Mouse (Mus musculus): ENCODE results near the gene Sfxn1.

The Sfxn1 gene

DNA sequence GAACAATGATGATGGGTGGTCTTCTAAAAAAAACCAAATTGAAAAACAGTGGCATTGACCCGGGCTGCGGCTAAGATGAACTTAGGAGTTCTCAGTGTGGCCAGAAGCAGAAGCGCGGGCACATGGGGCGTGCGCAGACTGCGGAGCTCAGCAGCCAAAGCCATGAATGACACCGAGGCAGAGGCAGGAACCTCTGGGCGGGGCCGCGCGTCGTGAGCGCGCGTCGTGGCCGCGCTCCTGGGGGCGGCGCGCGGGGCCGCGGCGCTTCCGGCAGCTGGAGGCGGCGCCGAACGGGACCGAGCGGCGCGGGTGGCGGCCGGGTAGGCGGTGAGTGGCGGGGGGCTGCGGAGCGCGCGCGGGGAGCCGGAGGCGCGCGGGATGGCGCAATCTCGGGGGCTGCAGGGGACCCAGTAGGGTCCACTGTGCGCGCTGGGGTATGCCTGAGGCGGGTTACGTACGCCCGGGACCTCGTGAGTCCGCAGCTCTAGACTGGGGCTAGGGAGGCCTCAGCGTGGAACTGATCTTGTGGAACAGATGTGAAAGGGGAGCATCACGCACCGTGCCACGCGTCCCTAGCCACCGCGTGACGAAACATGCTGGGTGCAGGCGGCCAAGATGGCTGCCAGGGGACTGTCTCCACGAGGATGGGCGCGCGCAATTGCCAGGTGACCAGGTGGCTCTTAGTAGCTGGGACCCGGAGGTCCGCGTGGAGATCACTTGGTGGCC is at the start of gene Sfxn1:
TSS of gene Sfxn1 (plus strand) at position 264 of the 726 bp plus-strand sequence.
- peak; percentile 64 for DNase-seq (ENCODE audit: low spot score)

DNA sequence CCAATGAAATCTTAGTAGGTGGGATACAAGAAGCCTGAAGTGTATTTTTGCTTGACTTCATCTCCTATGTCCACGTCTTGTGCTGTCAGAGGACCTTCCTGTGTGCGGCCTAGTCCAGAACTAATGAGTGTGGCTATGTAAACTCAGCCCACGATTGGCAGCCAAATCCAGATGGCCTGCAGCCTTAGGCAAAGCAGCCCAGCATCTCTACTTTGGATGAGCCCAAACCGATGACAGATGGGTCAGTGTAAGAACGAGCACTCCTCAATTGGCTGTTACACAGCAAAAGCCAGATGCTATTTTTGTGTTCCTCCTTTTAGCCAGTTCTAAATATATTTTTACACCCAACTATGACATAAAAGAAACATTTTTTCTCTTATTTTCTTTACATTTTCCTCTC is 48.4 kb upstream of the Sfxn1 start:
- no peak for DNase-seq (ENCODE audit: low spot score)

DNA sequence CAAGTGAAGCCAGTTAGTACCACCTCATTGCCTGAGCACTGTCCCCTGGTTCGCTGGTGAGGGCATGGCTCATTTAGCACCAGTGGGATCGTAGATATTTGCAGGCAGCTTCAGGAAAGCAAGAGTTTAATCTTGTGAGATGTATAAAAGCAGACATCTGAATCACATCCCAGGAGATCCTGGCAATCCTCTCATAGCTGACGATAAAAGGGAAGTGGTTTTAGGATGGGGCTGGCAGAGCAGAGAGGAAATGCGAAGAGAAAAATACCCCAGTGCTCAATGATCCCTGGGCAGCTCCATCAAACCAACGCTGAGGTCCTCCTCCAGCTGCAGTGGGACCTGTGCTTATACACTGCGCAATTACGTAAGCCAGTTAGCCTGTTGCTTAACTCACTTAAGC is 44.6 kb upstream of the Sfxn1 start:
- DNase-seq (ENCODE audit: low spot score): no peak

DNA sequence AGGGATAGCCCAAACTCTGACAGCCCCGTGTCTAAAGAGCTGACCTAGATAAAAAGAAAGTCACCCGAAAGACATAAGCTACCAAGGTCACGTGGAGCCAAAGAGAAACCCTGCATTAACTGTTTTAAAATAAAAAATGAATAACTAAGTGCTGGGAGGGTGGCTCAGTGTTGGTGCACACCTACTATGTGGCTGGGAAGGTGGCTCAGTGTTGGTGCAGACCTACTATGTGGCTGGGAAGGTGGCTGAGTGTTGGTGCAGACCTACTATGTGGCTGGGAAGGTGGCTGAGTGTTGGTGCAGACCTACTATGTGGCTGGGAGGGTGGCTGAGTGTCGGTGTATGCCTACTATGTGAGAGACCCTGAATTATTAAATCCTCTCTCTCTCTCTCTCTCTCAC is 38.0 kb upstream of the Sfxn1 start:
- no peak for DNase-seq (ENCODE audit: low spot score)

DNA sequence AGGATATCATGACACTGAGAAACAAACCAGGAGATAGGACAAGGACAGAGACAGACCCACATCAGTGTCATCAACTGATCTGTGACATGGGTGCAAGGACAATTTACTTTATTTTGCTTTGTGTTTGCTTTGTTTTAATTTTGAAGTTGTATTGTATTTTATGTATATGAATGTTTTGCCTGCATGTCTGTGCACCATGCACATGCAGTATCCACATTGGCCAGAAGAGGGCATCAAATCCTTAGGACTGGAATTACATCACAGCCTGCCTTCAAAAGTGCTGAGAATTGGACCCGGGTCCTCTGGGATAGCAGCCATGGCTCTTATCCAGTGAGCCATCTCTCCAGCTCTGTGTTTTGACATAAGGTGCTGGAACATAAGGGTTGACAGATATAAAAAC is 36.1 kb upstream of the Sfxn1 start:
- DNase-seq (ENCODE audit: low spot score): no peak

GRCm38 (mm10) chr13:54037936-54038335 is 33.7 kb upstream of the Sfxn1 start:
- no peak for DNase-seq (ENCODE audit: low spot score)

GRCm38 (mm10) chr13:54040256-54040655 is 31.4 kb upstream of the Sfxn1 start:
- DNase-seq (ENCODE audit: low spot score): no peak

- DNase-seq (ENCODE audit: low spot score): no peak
Measured at GRCm38 (mm10) chr13:54048679-54049352, 22.9 kb upstream of the Sfxn1 start.

GRCm38 (mm10) chr13:54051641-54052040 is 20.0 kb upstream of the Sfxn1 start:
- no peak for DNase-seq (ENCODE audit: low spot score)

- no peak for DNase-seq (ENCODE audit: low spot score)
Measured at GRCm38 (mm10) chr13:54054962-54055361, 16.7 kb upstream of the Sfxn1 start.

- peak; percentile 54 for DNase-seq (ENCODE audit: low spot score)
Measured at GRCm38 (mm10) chr13:54055448-54055861, 16.2 kb upstream of the Sfxn1 start, which contains the start of gene Drd1. Gene Drd1, minus strand, starts transcription at chr13:54055705.

GRCm38 (mm10) chr13:54062068-54062467 is 9.6 kb upstream of the Sfxn1 start:
- DNase-seq (ENCODE audit: low spot score): no peak

GRCm38 (mm10) chr13:54063292-54063691 is 8.4 kb upstream of the Sfxn1 start:
- DNase-seq (ENCODE audit: low spot score): no peak

- DNase-seq (ENCODE audit: low spot score): no peak
Measured at GRCm38 (mm10) chr13:54066081-54066746, 5.5 kb upstream of the Sfxn1 start.

DNA sequence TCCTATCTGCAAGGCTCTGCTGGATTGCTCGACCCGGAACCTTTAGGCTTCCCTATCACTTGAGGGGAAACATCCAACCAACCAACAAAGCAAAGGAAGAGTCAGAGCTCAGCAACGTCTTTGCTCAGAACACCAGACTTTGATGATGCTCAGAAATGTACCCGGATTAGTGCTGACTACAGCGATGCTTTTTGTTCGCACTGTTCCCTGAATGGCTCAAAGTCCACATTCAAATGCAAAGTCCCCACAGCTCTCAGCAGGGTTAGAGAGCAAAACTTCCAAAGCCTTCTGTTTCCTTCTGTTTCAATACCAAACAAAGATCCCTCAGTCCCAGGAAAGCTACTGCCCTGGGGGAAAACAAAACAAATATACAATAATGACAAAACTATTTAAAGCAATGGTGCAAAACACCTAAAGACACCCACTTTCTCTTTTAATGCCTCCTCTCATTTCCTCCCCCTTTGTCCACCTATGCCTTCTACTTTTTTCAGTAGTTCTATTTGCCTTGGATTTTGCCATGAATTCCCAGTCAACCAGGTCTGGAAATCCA is 4.0 kb upstream of the Sfxn1 start:
- no peak for DNase-seq (ENCODE audit: low spot score)

- no peak for DNase-seq (ENCODE audit: low spot score)
Measured at GRCm38 (mm10) chr13:54071011-54071410, 658 bp upstream of the Sfxn1 start.

GRCm38 (mm10) chr13:54072526-54073057 is 923 bp downstream of the Sfxn1 start:
- DNase-seq (ENCODE audit: low spot score): no peak

- peak; percentile 20 for DNase-seq (ENCODE audit: low spot score)
Measured at GRCm38 (mm10) chr13:54073066-54073465, 1.4 kb downstream of the Sfxn1 start.

DNA sequence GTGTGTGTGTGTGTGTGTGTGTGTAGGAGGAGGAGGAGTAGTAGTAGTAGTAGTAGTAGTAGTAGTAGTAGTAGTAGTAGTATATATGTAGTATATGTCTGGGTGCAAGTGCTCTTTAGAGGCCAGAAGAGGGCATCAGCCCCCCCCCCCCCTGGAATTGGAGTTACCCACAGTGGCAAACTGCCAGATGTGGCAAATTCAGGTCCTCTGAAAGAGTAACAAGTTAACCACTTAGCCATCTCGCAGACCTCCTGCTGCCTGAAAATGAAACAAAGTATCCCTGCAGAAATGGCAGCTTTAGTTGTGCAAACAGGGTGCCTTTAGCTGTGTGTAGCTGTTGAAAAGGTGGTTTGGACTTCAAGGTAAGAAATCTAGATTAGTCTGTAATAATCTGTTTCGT is 1.8 kb downstream of the Sfxn1 start:
- DNase-seq (ENCODE audit: low spot score): no peak

- no peak for DNase-seq (ENCODE audit: low spot score)
Measured at GRCm38 (mm10) chr13:54075416-54075815, 3.7 kb downstream of the Sfxn1 start.

DNA sequence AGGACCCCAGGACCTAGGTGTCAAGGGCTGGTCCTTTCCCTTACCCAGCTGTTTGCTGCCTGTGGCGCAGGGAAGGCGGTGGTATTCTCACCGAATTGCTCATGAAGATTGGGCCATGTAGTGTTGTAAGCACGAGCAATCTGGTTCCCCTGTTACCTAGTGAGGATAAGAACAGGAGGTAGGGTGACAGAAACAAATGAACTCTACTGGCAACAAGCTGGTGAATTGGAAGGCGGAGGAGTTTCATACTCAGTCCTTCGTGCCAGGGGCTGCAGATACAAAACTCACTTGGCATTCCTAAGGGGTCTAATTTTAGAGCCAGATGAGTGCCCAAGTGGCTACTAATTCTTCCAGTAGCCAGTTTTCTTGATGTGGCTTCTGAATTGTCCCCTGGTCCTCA is 4.4 kb downstream of the Sfxn1 start:
- no peak for DNase-seq (ENCODE audit: low spot score)

DNA sequence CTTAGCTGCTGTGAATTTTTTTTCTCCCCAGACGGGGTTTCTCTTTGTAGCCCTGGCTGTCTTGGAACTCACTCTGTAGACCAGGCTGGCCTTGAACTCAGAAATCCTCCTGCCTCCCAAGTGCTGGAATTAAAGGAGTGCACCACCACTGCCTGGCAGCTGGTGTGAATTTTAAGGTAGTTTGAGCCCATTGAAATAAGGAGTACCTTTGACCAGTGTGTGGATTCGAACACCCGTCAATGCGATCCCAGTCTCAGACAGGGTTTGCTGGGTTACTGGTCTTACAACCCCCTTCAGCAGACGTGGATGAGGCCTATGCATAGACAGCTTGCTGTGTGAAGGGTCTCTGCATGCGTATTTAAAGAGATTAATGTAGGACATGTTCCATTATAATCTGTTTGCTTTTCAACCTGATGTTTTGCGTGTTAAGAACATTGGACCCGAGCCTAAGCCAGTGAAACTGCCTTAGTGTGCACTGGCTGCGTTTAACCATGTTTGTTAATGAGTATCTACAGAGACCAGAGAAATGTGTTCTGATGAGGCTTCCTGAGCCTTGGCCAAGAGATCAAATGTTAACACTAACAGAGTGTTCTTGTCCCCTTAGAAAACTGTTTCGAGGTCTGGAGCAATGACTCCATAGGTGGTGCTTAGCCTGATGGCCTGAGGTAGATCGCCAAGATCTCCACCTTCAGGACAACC is 5.2 kb downstream of the Sfxn1 start:
- no peak for DNase-seq (ENCODE audit: low spot score)

Measured in urinary bladder, postnatal 14 days (tissue).